8 mouse cellular contexts compared by ENCODE assay signal in genomic region chr2:130575873-130576272, GRCm38 (mm10). TPM values are rescaled to one million over a fixed set of nuclear protein-coding genes. Genes with fewer than 3 reads are reported as not detected.
DNase-seq lines count a peak whose midpoint lies in the region; ATAC-seq lines count a peak whose summit lies in the region.

Gene Oxt, plus strand, starts transcription at chr2:130576173.

- H3K36me3 ChIP-seq in heart, embryonic 12.5 days, result no peaks in the 10 kb centered on the region
- no peaks in the 10 kb centered on the region for H3K36me3 ChIP-seq in hindbrain, embryonic 14.5 days (replicated peaks; ENCODE audit: control insufficient read depth, insufficient read depth)
- H3K36me3 ChIP-seq in midbrain, embryonic 11.5 days (ENCODE audit: control insufficient read depth, insufficient read depth, low read length), result no peaks in the 10 kb centered on the region; the same call in 1 of the 2 replicates

- peak within 1 kb of the TSS; percentile 64 for H3K9ac ChIP-seq in heart, embryonic 12.5 days
- no peak within 1 kb of the TSS for H3K9ac ChIP-seq in hindbrain, embryonic 14.5 days
- no peak within 1 kb of the TSS for H3K9ac ChIP-seq in midbrain, embryonic 11.5 days (ENCODE audit: low read length)

- peaks cover 31% of the 10 kb centered on the region for H3K4me1 ChIP-seq in heart, embryonic 12.5 days (replicated peaks)
- peaks cover 12% of the 10 kb centered on the region; the same call in 1 of the 2 replicates for H3K4me1 ChIP-seq in hindbrain, embryonic 14.5 days (replicated peaks; ENCODE audit: control insufficient read depth, insufficient read depth, low read length)
- peaks cover 11% of the 10 kb centered on the region for H3K4me1 ChIP-seq in midbrain, embryonic 11.5 days (ENCODE audit: control insufficient read depth, insufficient read depth, low read length)

- peaks cover 78% of the 10 kb centered on the region for H3K27me3 ChIP-seq in heart, embryonic 12.5 days (replicated peaks)
- peaks cover 65% of the 10 kb centered on the region for H3K27me3 ChIP-seq in hindbrain, embryonic 14.5 days (ENCODE audit: control insufficient read depth, insufficient read depth, low read length)
- peaks cover 57% of the 10 kb centered on the region for H3K27me3 ChIP-seq in midbrain, embryonic 11.5 days (ENCODE audit: control insufficient read depth, insufficient read depth, low read length)

- intact Hi-C loops in gastrocnemius, postnatal 14 days (cut with DNase I; ENCODE audit: low total_unique reads), result no loop called here

- 53% methylated on average over 9 of the region's 9 CpGs for WGBS in heart, embryonic 12.5 days
- WGBS in hindbrain, embryonic 14.5 days, result 37% methylated on average over 9 of the region's 9 CpGs
- 43% methylated on average over 9 of the region's 9 CpGs for WGBS in midbrain, embryonic 11.5 days

- H3K9me3 ChIP-seq in heart, embryonic 12.5 days (replicated peaks), result peaks cover 5% of the 10 kb centered on the region
- no peaks in the 10 kb centered on the region for H3K9me3 ChIP-seq in hindbrain, embryonic 14.5 days (ENCODE audit: control insufficient read depth, low read length)
- no peaks in the 10 kb centered on the region for H3K9me3 ChIP-seq in midbrain, embryonic 11.5 days (ENCODE audit: control insufficient read depth, low read length)

- no peak for DNase-seq in heart, adult 9 months (ENCODE audit: low spot score in 2 of 2)
- peak; percentile 20 for DNase-seq in ZHBTc4 (ENCODE audit: low read depth, low spot score)
- DNase-seq in hindbrain, embryonic 14.5 days (ENCODE audit: low spot score), result no peak
- DNase-seq in midbrain, embryonic 11.5 days (ENCODE audit: low spot score, missing footprints), result no peak
- no peak for DNase-seq in urinary bladder, adult 18-20 months (ENCODE audit: low spot score in 2 of 2)
- no peak for DNase-seq in spleen, adult 18-20 months
- no peak for DNase-seq in gastrocnemius, postnatal 14 days

- no peak within 1 kb of the TSS for H3K27ac ChIP-seq in heart, embryonic 12.5 days (ENCODE audit: poor library complexity, severe bottlenecking)
- H3K27ac ChIP-seq in hindbrain, embryonic 14.5 days, result no peak within 1 kb of the TSS
- no peak within 1 kb of the TSS for H3K27ac ChIP-seq in midbrain, embryonic 11.5 days (ENCODE audit: low read depth, low read length)

- H3K4me3 ChIP-seq in heart, embryonic 12.5 days, result peak within 1 kb of the TSS; percentile 44
- peak within 1 kb of the TSS; percentile 20 for H3K4me3 ChIP-seq in hindbrain, embryonic 14.5 days (replicated peaks; ENCODE audit: low read length)
- H3K4me3 ChIP-seq in midbrain, embryonic 11.5 days (ENCODE audit: low read depth, low read length), result peak within 1 kb of the TSS; percentile 19; the same call in 1 of the 2 replicates

- H3K4me2 ChIP-seq in heart, embryonic 12.5 days, result peak within 1 kb of the TSS; percentile 70
- H3K4me2 ChIP-seq in hindbrain, embryonic 14.5 days (replicated peaks), result peak within 1 kb of the TSS; percentile 42
- peak within 1 kb of the TSS; percentile 35 for H3K4me2 ChIP-seq in midbrain, embryonic 11.5 days

- no peak for ATAC-seq in heart, embryonic 12.5 days (ENCODE audit: insufficient number of reproducible peaks, low FRiP score)
- ATAC-seq in hindbrain, embryonic 14.5 days (ENCODE audit: low FRiP score), result no peak
- no peak for ATAC-seq in midbrain, embryonic 11.5 days (ENCODE audit: low FRiP score)

RNA-seq across cellular contexts. Expression of gene Oxt, which starts in this region (rescaled TPM):
- polyA plus RNA-seq in heart, embryonic 12.5 days (2016; fragmentation: Nextera tagmentation; extraction: Ambion mirVana), result not detected in 2 replicates
- polyA plus RNA-seq in hindbrain, embryonic 14.5 days (2014; fragmentation: Nextera tagmentation; extraction: Ambion mirVana), result 0.87 TPM in 1 of 2 replicates, not detected in the other
- not detected in 2 replicates for polyA plus RNA-seq in midbrain, embryonic 11.5 days (2014; fragmentation: Nextera tagmentation; extraction: Ambion mirVana)
- not detected for total RNA-seq in gastrocnemius, postnatal 14 days (2021)
